Mouse (Mus musculus): ENCODE measurements around the gene Foxc1. TPM values are rescaled to one million over a fixed set of nuclear protein-coding genes. Genes with fewer than 3 reads are reported as not detected.
A peak's percentile ranks its signal among the peaks of the same experiment; 100 is the strongest.

The Foxc1 gene
- total RNA-seq (2021), result 1 to 10 TPM; 6.6 to 7.3 TPM
- polyA plus RNA-seq (2012; rRNA removed), result 10.9 and 11.3 TPM in 2 replicates
- long read RNA-seq, full-length matches to known transcripts, result 8 of 9 reads
- long read RNA-seq, partial matches to known transcripts, result 0 of 9 reads
- long read RNA-seq, other reads (novel, unspliced or antisense), result 1 of 9 reads

GRCm38 (mm10) chr13:31806428-31806832, at the start of gene Foxc1:
Gene Foxc1 (plus strand): TSS chr13:31806633.
- DNase-seq, result peak; percentile 97

GRCm38 (mm10) chr13:31760411-31760810, 46.0 kb upstream of the Foxc1 start:
- no peak for DNase-seq

- DNase-seq, result no peak
Observed at GRCm38 (mm10) chr13:31761057-31761456, 45.4 kb upstream of the Foxc1 start.

GRCm38 (mm10) chr13:31764419-31764818, 42.0 kb upstream of the Foxc1 start:
- DNase-seq, result no peak

GRCm38 (mm10) chr13:31765564-31765963, 40.9 kb upstream of the Foxc1 start:
- no peak for DNase-seq

- DNase-seq, result no peak
Observed at GRCm38 (mm10) chr13:31772882-31773281, 33.6 kb upstream of the Foxc1 start.

- no peak for DNase-seq
Observed at GRCm38 (mm10) chr13:31775762-31776161, 30.7 kb upstream of the Foxc1 start.

GRCm38 (mm10) chr13:31779281-31779981, 27.0 kb upstream of the Foxc1 start:
- peak; percentile 9 for DNase-seq

- no peak for DNase-seq
Observed at GRCm38 (mm10) chr13:31780299-31780698, 26.1 kb upstream of the Foxc1 start.

GRCm38 (mm10) chr13:31782063-31782462, 24.4 kb upstream of the Foxc1 start:
- DNase-seq, result no peak

- DNase-seq, result no peak
Observed at GRCm38 (mm10) chr13:31784757-31785156, 21.7 kb upstream of the Foxc1 start.

- peak; percentile 51 for DNase-seq
Observed at GRCm38 (mm10) chr13:31792480-31793132, 13.8 kb upstream of the Foxc1 start.

GRCm38 (mm10) chr13:31793163-31793562, 13.3 kb upstream of the Foxc1 start:
- DNase-seq, result no peak

GRCm38 (mm10) chr13:31797346-31797745, 9.1 kb upstream of the Foxc1 start:
- no peak for DNase-seq

- DNase-seq, result no peak
Observed at GRCm38 (mm10) chr13:31798075-31798474, 8.4 kb upstream of the Foxc1 start.

- DNase-seq, result peak; percentile 90
Observed at GRCm38 (mm10) chr13:31800581-31801576, 5.6 kb upstream of the Foxc1 start.

GRCm38 (mm10) chr13:31801703-31802305, 4.6 kb upstream of the Foxc1 start:
- DNase-seq, result peak; percentile 24

GRCm38 (mm10) chr13:31802447-31802846, 4.0 kb upstream of the Foxc1 start:
- DNase-seq, result no peak

GRCm38 (mm10) chr13:31803166-31804093, 3.0 kb upstream of the Foxc1 start:
- no peak for DNase-seq

GRCm38 (mm10) chr13:31804571-31804970, 1.9 kb upstream of the Foxc1 start:
- DNase-seq, result no peak
